Mouse (Mus musculus) embryonic fibroblast, embryonic 13.5 days (primary cell): ENCODE data around the gene Ccm2.

Experiments
- CTCF ChIP-seq: IDR thresholded peaks from 2 replicates; pipeline ENCODE4 v1.5.1; 2011; ENCODE audit warnings: mild to moderate bottlenecking, control low read depth, low read length, moderate library complexity, borderline replicate concordance; ENCODE audit not compliant: insufficient read depth
- POLR2A ChIP-seq: IDR thresholded peaks from 2 replicates; pipeline ENCODE4 v1.6.1; 2011; ENCODE audit warnings: low read depth, mild to moderate bottlenecking, control low read depth, low read length, moderate library complexity

- TF ChIP-seq CTCF (no peak), POLR2A (no peak)
Measured at GRCm38 (mm10) chr11:6596616-6597015, 49.9 kb downstream of the Ccm2 start.
